Mouse (Mus musculus) cerebellum, postnatal 36 days (tissue): ENCODE results near the gene Bak1.

Experiments
- DNase-seq, 2 experiments: peaks; one replicate each; pipeline ENCODE4 v3.0.0; 2021 to 2022; ENCODE audit warnings: mixed read lengths in 2 of 2

Bak1 gene

GRCm38 (mm10) chr17:27018555-27019196, 10.1 kb downstream of the Bak1 start:
- peak in 1 of 2 experiments; percentile 26 for DNase-seq

- DNase-seq: peak; percentile 90
Observed at GRCm38 (mm10) chr17:27017564-27018499, 11.0 kb downstream of the Bak1 start.

GRCm38 (mm10) chr17:27012909-27013308, 15.9 kb downstream of the Bak1 start:
- no peak for DNase-seq

- DNase-seq: no peak
Observed at GRCm38 (mm10) chr17:27011998-27012672, 16.7 kb downstream of the Bak1 start.

GRCm38 (mm10) chr17:27011167-27011566, 17.6 kb downstream of the Bak1 start:
- no peak for DNase-seq

GRCm38 (mm10) chr17:27008277-27008676, 20.5 kb downstream of the Bak1 start:
- DNase-seq: no peak

- DNase-seq: no peak
Observed at GRCm38 (mm10) chr17:27005644-27006043, 23.2 kb downstream of the Bak1 start.

- no peak for DNase-seq
Observed at GRCm38 (mm10) chr17:27004903-27005485, 23.8 kb downstream of the Bak1 start.

- peak; percentile 52 to 55 for DNase-seq
Observed at GRCm38 (mm10) chr17:27004431-27004830, 24.4 kb downstream of the Bak1 start.

GRCm38 (mm10) chr17:27001889-27002288, 26.9 kb downstream of the Bak1 start:
- no peak for DNase-seq

- no peak for DNase-seq
Observed at GRCm38 (mm10) chr17:27001151-27001550, 27.7 kb downstream of the Bak1 start.

GRCm38 (mm10) chr17:26999996-27000395, 28.8 kb downstream of the Bak1 start:
- peak in 1 of 2 experiments; percentile 19 for DNase-seq

GRCm38 (mm10) chr17:26998283-26998682, 30.5 kb downstream of the Bak1 start:
- no peak for DNase-seq

- no peak for DNase-seq
Observed at GRCm38 (mm10) chr17:26997661-26998060, 31.1 kb downstream of the Bak1 start.

GRCm38 (mm10) chr17:26995562-26995961, 33.2 kb downstream of the Bak1 start:
- DNase-seq: no peak

GRCm38 (mm10) chr17:26995006-26995405, 33.8 kb downstream of the Bak1 start:
- no peak for DNase-seq

GRCm38 (mm10) chr17:26994410-26994809, 34.4 kb downstream of the Bak1 start:
- DNase-seq: no peak

GRCm38 (mm10) chr17:26990521-26990920, 38.3 kb downstream of the Bak1 start:
- DNase-seq: no peak

- DNase-seq: no peak
Observed at GRCm38 (mm10) chr17:26985503-26986179, 43.2 kb downstream of the Bak1 start.

- no peak for DNase-seq
Observed at GRCm38 (mm10) chr17:26983382-26983781, 45.4 kb downstream of the Bak1 start.

- no peak for DNase-seq
Observed at GRCm38 (mm10) chr17:26981050-26981449, 47.8 kb downstream of the Bak1 start.

- no peak for DNase-seq
Observed at GRCm38 (mm10) chr17:26979426-26979825, 49.4 kb downstream of the Bak1 start.
